Mouse (Mus musculus): ENCODE measurements at regions not wholly inside any gene's neighbourhood (a gene's known extent, or its start where the extent isn't known, plus 50 kb on each side); places are given as distances from the start of the nearest gene placed in this dataset.

DNA sequence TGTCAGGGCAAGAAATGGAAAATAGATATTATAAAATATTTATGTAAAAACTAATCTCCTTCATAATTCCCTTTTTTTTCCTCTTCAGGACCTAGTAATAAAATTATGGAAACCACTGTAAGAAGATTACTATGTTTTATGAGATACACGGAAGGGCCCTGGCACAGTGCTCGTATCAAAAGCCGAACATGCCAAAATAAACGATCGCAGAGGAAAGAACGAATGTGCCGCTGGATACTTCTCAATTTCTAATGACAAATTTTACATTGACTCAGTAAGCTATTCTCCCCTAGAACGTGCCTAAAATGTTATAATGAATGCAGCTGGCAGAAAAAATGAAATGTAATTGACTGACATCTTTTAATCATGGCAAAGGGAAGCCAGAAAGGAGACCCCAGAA, 257.4 kb upstream of the Daam1 start:
- DNase-seq = no peak

DNA sequence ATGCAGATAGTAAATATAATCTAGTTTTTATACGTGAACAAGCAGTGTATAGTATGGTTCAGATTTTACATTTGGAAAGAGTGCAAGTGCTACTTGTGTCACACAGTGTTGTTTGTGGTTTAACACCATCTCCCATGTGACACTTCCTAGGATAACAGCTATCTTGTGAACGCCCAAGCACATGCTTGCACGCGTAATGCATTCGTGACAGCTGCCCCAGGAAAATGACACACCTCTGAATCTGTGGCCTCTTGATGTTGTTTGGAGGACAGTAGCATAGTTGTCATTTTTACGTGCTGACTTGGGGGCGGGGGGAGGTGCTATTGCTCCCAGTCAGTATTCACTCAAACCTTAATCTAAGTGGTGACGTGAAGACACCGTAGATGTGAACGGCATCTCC, 256.2 kb upstream of the Daam1 start:
- DNase-seq = no peak

DNA sequence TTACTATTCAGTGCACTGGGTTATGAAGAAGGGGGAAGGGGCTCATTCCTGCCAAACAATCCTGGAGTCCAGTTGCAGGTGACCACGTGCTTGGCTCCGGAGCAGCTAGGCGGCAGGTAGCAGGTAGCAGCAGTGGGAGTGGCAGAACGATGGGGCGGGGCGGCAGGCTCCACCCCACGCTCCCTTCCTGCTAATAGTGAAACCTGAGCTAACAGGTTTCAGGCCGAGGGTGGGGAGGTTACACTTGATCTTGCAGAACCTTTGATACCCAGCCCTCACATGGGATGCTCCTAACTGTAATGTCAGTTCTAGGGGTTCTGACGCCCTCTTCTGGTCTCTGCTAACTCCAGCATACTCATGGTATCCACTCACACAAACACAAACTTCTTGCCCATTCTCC, 253.5 kb upstream of the Daam1 start:
- DNase-seq = no peak

DNA sequence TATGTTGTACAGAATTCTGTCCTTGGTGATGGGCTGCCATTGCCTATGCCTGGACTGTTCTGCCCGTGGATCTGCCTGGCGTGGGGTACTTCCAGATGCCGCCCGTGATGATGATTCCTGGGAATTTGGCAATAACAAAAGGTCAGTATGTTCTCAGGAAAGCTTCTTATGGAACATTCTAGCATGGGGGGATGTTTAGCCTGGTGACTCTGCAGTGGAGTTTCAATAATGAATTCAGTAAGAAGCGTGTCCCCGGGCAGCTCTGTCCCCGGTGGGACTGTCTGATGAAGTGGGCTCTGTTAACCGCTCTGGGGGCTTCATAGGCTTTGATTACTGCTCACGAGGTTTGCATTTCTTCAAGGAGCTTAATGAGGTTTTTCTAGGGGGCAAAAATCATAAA, 252.9 kb upstream of the Daam1 start:
- no peak for DNase-seq

DNA sequence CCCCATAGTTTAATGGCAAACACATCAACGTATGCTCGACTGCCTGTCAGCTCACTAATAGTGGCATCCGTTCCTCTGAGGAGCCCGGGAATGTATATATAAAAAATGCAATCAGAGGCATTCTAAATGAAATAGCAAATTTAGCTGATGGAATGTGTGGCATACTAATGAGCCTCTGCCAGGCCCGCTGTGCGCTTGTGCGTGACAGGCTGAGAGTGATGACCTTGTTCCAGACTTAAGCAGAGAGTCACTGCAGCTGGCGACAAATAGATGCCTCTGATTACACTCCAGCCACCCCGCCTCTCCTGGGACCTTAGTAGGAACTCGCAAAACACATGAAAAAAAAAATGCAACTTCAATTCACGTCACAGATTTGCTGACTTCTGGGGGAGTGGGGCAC, 252.0 kb upstream of the Daam1 start:
- DNase-seq = no peak

DNA sequence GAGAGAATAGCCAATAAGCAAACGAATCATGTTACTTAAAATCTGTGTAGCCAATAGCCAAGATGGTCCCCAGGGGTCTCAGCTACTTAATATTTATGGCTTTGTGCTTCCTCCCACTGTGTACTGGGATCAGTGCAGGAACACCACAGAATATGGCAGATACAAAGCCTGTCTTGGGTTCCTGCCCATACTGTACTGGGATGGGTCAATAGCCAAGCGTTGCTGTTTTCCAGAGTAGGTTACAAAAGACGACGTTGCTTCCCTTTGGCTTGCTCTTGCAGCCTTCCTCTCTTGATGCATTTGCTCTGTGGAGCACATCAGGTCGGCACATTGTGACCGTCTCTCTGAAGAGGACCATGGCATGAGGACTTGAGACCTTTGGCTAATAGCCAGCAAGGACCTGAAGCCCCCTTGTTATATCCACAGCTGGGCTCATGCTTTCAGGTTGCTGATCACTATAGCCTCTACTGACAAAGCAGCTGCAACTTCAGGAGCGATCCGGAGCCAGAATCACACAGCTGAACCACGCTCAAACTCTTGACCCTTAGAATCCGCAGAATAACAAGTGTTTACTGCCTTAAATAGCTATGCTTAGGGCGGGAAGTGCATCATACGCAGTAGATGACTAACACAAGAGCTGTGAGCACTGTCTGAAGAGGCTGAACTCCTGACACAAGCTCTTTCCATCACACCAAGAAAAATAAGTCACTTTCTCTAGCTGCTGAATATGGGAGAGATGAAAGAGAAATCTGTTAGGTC, 250.2 kb upstream of the Daam1 start:
- DNase-seq = no peak

DNA sequence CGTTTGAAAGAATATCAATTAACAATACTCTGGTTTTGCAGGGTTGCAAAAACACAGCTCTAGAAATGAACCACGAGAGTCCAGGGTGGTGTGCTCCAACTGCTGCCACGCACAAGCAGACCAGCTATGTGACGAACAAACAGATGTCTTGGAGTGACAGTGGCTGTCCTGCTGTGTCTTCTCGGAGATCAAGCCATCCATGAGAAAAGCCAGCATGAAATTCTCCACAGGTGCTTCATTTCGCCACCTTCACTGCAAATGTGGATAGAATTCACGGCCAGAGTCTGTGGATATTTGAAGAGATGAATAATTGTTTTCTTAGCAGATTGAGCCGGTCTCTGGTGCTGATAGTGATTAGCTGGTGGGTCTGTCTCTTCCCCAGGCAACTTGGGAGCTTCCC, 246.3 kb upstream of the Daam1 start:
- DNase-seq = no peak

DNA sequence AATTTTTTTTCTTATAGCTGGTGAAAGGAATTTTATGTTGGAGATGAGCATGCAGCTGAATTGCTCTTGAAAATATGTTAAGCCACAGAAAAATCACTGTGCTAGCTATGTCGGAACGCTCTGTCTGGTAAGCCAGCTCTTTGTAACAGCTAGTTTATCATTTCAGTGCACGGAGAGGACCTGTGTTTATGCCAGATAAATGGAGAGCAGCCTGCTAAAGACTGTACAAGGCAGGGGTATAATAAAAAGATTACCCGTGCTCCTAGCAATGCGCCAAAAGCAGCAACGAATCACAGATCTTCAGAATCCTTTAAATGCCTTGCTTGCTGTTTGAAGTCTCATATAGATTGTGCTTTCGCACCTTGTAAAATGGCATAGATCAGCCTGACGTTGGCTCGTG, 232.2 kb upstream of the Daam1 start:
- DNase-seq = no peak

DNA sequence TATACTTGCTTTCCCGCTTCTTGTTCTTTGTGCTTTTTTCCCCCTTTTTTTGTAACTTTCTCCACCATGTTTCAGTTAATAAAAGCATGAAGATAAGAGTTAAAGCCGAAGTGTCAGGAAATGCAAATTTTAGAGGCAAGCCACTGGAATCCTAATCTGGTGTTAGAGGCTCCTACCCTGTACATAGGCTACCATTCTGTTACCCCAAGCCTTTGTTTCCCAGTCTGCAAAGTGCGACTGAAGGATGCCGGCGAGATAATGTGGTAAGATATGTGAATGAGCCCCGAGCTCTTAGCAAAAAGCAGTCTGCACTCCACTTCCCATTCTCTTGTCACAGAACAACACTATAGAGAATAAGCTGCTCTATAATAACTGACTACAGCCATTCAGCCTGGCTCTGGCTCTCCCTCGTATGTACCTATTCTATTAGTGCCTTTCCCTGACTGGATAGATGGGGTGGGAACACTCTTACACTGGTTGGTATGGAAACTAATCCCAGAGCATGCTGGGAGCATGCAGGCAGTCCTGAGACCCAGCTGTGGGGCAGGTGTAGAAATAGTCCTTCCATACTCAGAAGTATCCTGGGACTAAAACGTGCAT, 229.7 kb upstream of the Daam1 start:
- no peak for DNase-seq

DNA sequence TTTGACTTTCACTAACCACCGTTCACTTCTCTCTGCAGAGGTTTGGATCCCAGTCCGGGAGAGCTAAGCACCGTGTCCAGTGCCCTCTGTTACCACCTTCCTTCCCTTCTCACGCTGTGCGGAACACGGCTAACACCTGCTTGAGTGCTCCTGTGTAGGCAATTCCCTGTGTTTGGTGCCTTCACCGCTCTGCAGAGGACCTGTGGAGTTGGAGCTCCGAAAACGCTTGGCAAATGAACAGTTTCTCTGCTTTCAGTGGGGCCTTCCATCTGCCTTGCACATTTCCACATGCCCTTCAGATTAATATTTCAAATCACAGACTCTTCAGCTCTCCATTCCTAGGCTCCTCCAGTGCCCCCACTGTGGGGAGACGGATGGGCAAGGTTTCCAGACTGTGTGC, 227.7 kb upstream of the Daam1 start:
- no peak for DNase-seq

DNA sequence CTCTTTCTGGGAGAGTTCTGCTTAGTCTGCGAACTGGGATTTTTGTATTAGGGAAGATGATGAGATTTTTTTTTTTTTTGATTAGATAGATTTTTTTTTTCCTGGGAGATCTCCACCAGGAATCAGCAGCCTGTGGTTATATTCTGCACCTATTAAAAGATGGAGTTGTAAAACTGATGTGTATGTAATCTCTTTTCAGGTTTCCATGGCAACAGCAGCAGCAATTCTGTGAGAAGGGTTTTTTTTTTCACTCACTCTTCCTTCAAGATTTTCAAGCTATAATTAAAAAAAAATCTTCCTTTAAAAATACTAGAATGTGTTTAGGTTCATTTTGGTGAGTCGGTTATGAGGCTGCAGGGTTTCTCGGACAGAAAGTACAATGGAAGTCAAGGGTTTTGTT, 224.5 kb upstream of the Daam1 start:
- DNase-seq = no peak

DNA sequence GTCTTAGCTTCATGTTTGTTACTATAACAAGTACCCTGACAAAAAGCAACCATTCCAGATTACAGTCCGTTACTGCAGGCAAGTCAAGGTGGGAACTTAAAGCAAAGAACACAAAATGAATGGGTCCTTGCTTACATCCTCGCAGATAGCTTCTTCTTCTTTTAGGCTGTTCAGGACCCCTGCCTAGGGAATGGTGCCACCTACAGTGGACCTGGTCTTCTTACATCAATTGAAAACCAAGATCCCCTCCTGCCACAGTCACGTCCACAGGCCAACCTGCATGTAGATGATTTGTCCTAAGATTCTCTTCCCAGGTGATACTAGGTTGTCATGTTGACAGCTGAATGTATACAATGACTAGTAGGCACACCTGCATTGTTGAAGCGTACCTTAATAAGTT, 222.9 kb upstream of the Daam1 start:
- DNase-seq = no peak

DNA sequence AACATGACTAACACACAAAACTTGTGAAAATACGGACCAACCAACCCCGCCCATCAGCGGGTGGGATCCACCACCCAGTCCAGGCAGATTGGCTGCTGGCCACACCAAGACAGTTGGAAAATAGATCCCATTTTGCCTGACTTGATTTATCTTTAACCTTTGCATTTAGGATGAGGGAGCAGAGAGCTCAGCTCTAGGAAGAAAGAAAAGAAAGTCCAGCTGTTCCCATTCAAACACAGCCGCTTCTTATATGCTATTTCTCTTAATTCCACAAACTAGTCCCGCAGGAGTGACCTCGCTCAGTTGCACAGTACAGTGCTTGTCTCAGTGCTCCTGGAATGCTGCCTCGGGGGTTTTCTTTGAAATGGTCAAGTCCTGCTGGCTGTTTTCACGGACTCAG, 217.6 kb upstream of the Daam1 start:
- DNase-seq = no peak

DNA sequence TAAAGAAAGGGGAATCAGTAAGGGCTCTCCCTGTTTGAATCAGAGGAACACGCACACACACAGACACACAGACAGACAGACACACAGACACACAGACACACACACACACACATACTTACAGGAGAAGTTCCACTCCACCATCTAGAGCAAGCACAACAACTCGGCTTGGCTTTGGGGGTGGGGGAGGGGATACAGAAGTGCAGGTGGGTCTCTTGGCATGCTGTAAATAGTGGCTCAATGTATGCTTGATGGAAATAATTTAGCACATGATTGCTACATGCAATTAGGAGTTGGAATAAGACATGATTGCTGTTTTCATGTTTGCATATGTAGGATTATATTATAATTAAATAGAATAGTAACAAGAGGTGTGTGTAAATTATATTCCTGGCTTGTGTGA, 215.9 kb upstream of the Daam1 start:
- DNase-seq = no peak

DNA sequence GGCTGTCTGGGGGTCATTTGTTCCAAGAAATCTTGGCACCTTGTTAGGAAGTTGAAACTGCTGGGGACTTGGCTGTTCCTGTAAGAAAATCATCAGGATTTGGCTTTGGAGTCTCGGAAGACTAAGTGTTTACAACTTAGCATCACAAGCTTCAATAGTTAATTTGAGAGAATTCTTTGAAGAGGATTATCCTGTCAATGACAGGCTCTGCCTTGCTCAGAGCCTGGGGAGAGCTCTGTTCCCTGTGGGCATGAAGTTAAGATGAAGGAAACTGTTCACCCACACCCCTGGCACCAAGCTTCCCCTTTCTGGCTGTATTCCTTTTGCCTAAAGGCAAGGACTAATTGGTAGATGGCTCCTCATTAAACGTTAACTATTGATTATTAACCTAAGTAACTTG, 215.5 kb upstream of the Daam1 start:
- no peak for DNase-seq

DNA sequence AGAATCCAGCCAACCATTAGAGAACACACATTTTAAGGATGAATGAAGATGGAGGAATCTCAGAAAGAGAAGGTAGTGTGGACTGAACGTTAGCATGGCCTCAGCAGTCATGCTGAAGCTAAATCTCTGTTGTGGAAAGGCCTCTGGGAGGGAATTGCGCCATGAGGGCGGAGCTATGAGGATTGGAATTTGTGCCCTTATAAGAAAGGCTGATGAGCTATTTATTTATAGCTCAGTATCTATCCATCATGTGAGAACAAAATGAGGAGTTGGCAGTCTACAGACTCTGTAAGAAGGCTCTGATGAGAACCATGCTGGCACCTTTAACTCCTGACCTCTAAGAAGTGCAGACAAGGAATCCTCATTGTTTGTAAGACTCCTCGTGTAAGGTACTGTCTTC, 214.8 kb upstream of the Daam1 start:
- DNase-seq = no peak

DNA sequence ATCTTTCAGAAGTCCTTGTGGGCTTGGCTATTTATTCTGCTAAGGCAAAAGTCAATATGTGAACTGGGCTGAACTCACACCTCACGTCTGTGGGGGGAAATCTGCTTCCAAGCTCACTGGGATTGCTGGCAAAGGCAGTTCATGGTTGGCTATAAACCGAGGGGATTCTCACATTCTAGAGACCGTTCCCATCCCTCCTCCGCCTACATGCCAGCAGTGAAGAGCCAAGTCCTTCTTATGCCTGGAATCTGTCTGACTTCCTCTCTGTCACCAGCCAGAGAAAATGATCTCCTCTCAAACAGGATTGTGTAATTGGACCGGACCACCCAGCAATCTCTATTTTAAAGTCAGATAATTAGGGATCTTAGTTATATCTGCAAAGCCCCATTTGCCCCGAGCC, 212.4 kb upstream of the Daam1 start:
- DNase-seq = no peak

DNA sequence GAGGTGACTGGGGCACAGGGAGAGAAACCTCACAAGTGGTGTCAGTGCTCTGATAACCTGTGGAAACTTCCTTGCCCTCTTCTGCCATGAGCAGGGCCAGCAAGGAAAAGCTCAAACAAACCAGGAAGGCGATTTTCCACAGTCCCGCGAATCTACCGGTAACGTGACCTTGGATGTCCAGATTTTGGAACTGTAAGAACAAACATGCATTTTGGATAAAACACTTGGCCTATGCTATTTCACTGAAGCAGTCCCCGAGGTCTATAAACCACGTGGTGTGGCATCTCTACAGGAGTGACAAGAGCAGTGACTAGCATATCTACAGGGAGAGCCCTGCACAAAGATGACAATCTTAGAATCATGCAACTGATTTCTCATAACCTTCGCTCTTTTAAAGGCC, 211.9 kb upstream of the Daam1 start:
- no peak for DNase-seq

DNA sequence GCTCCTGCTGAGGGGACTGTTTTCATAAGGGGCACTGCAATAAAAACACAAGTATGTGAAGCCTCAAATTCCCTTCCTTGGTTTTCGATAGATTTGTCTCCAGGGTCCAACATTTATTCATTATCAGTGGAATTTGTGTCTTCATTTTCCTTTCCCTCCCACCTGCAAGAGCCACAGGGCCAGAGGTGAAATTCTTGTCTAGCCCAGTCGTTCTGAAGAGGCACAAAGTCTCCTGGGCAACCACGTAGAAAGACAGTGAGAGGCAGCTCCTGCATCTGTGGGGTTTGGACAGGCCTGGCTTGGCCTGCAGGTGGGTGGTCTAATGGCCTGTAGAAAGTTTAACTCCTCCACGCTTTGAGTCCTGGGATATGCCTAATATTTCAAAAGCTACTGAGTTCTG, 211.3 kb upstream of the Daam1 start:
- DNase-seq = no peak

DNA sequence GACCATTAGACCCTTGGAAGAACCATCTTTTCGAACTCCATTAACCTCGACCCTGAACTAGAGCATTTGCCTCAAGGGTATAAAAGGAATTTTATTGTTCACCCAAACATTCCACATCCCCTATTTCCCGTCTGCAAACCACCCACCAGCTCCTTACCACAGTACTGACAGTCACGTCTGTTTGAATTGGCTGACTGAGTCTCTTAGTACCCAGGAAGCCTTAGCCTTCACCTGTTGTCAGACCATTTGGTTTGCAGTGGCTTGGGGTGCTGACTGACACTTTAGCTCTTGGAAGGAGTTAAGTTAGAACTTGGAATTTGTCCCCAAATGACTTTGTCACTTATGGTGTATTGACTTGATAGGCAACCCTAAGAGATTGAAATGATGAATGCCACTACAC, 209.3 kb upstream of the Daam1 start:
- no peak for DNase-seq

DNA sequence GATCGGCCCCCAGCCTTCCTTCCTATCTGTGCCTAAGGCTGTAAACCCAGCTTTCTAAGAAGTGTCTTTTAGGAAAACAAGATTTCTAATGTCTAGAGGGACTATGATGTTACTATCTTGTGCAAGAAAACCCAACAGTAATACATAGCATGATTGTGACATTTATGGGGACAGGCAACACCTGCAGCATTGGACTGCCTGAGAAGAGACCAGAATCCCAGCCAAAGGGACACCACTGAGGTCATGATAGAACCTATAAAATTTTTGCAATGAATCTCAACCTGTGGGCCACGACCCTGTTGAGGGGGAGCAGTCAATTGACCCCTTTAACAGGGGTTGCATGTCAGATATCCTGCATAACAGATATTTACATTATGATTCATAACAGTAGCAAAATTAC, 208.1 kb upstream of the Daam1 start:
- no peak for DNase-seq

DNA sequence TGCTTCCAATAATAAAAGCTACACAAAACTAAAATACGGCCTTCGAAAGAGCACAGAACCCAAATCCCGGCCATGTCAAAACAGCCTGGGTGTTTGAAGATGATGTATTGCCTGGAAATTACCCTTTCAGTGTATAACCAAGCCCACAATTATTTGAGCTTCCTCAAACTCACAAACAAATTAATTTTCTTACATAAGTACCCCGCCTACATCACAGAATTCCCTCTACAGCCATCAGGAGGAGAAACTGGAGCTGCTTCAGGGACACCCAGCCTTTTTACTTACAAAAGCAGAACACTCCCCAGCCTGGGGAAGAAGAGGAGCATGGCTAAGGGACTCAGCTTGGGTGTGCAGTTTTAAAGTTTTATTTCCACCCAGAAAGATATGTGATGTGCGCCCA, 207.6 kb upstream of the Daam1 start:
- DNase-seq = no peak

DNA sequence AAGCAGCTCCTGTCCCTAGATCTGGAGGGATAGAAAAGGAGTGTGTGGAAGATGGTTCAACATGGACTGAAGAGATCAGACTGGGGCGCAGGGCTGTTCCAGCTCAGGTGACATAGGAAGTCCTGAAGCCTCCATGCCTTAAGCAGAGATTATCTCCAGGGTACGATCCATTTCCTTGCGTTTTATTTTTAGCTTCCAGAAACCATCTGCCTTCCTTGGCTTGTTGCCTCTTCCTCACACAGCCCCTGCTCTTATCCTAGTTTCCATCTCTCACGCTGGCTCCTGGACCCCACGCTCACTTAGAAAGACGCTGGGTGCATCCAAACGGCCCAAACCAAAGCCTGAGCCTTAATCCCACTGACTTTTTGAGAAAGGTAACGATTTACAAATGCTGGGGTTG, 206.8 kb upstream of the Daam1 start:
- no peak for DNase-seq

DNA sequence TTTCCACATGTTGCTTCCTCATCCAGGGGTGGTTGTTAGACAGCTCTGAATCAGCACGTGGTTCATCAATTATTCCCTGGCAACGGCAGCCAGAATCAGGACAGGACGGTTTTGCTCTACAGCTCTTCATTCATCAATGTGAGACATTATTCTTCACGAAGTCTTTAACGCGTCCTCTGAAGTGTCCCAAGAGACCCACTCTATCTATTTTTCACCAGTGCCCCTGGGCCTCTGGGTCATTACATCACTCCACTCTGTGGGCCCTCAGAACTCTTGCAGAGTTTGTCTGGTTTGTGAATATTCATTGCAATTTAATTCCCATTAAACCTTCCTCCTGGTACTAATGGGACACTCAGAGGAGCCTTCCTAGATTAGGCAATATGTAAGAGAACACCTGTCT, 206.2 kb upstream of the Daam1 start:
- no peak for DNase-seq

DNA sequence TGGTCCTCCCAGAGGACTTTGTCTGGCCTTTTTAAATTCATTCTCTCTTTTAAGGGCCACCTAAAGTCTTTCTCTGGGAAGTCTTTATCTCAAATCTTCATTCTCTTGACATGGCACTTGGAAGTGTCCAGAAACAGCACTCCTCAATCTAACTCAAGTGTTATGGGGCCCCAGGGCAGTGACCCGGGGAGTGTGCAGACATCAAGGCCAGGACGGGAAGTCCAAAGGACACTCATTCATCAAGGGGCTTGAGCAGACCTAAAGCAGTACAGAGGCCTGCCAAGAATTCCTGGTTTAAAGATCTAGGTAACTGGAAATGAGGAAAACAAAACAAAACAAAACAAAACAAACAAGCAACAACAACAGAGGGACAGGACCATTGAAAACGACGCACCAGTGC, 205.8 kb upstream of the Daam1 start:
- DNase-seq = no peak
